ENCODE assay signal across 32 mouse cellular contexts in the genomic region with DNA sequence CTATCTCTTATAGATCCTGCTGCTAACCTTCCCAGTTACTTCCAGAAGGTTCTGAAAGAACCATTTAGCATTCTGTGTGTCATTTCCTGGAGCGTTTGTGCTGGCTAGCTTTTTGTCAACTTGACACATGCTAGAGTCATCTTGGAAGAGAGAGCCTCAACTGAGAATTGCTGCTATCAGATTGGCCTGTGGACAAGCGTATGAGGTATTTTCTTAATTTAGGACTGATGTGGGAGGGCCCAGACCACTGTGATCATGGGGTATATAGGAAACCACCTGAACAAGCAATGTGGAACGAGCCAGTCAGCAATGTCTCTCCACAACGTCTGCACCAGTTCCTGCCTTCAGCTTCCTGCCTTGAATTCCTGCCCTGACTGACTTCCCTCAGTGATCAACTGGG. TPM values are rescaled to one million over a fixed set of nuclear protein-coding genes. Genes with fewer than 3 reads are reported as not detected.
DNase-seq lines count a peak whose midpoint lies in the region; ATAC-seq and TF ChIP-seq lines count a peak whose summit lies in the region.
"Had no signal": no experiment of that assay in that cellular context is flagged by ENCODE, and none has a peak within 500 bp of the region (broad histone marks: within the 10 kb centered on the region; RNA-seq: fewer than 3 reads in every experiment).

No protein-coding gene starts in this region.

- no peak for TF ChIP-seq CTCF in heart, adult 2 months (IDR thresholded peaks at IDR 0.05)
- no peak for TF ChIP-seq CTCF in heart, postnatal 0 days (IDR thresholded peaks at IDR 0.05; ENCODE audit: low read depth)

- no peak; the same call in 1 of the 2 replicates for TF ChIP-seq POLR2A in heart, adult 2 months (IDR thresholded peaks at IDR 0.05; ENCODE audit: insufficient read depth, low read depth, low read length)

- H3K27me3 ChIP-seq in heart, adult 2 months (ENCODE audit: control insufficient read depth, insufficient read depth, low read length), result no peaks in the 10 kb centered on the region
- no peaks in the 10 kb centered on the region for H3K27me3 ChIP-seq in heart, embryonic 11.5 days (ENCODE audit: control insufficient read depth, insufficient read depth, low read length)
- 0 out of 2 replicates have a peak, but pooled peaks cover 2% of the 10 kb centered on the region for H3K27me3 ChIP-seq in heart, postnatal 0 days (ENCODE audit: control insufficient read depth, insufficient read depth, low read length)
- no peaks in the 10 kb centered on the region for H3K27me3 ChIP-seq in hindbrain, embryonic 11.5 days (ENCODE audit: control insufficient read depth, insufficient read depth, low read length)
- H3K27me3 ChIP-seq: heart, embryonic 15.5 days had no signal

- peaks cover 1% of the 10 kb centered on the region; the same call in 1 of the 2 replicates for H3K4me1 ChIP-seq in heart, adult 2 months (ENCODE audit: control insufficient read depth, insufficient read depth, low read length)
- H3K4me1 ChIP-seq in heart, embryonic 11.5 days (ENCODE audit: control insufficient read depth, insufficient read depth, low read length), result no peaks in the 10 kb centered on the region
- H3K4me1 ChIP-seq in heart, postnatal 0 days (ENCODE audit: control insufficient read depth, insufficient read depth), result no peaks in the 10 kb centered on the region
- no peaks in the 10 kb centered on the region for H3K4me1 ChIP-seq in hindbrain, embryonic 11.5 days (replicated peaks; ENCODE audit: control insufficient read depth, insufficient read depth, low read length)
- H3K4me1 ChIP-seq: embryonic facial prominence, embryonic 10.5 days; embryonic facial prominence, embryonic 13.5 days; forebrain, embryonic 10.5 days; forebrain, embryonic 13.5 days; heart, embryonic 15.5 days; hindbrain, embryonic 10.5 days had no signal

- TF ChIP-seq EP300 in heart, adult 2 months (IDR thresholded peaks at IDR 0.05; ENCODE audit: insufficient read depth, low read depth, low read length), result 0 out of 2 replicates have a peak, but pooled peaks have one; percentile 13
- TF ChIP-seq EP300 in heart, postnatal 0 days (IDR thresholded peaks at IDR 0.05; ENCODE audit: low read depth), result no peak

- DNase-seq in heart, adult 2 months, result peak in 1 of 2 experiments; percentile 37
- DNase-seq in heart, postnatal 0 days (ENCODE audit: low spot score), result no peak
- DNase-seq in heart, postnatal 14 days, result no peak
- peak; percentile 45 for DNase-seq in NIH3T3 (ENCODE audit: low read depth)
- peak; percentile 19 for DNase-seq in heart, postnatal 4 days
- no peak for DNase-seq in hindbrain, embryonic 11.5 days (ENCODE audit: low spot score)
- no peak for DNase-seq in thymus, postnatal 36 days
- DNase-seq: adrenal gland, adult 2 months; adrenal gland, postnatal 14 days; B cell, adult 2 months; cerebellum, adult 11-12 months; cerebellum, adult 8-10 months; cerebellum, postnatal 10 days; cerebellum, postnatal 36 days; embryo, embryonic 11 days; gastrocnemius, postnatal 10 days; gastrocnemius, postnatal 36 days; kidney, adult 18-20 months; kidney, adult 9 months had no signal

- no peaks in the 10 kb centered on the region for H3K79me2 ChIP-seq in heart, adult 2 months (replicated peaks; ENCODE audit: control insufficient read depth, insufficient read depth, low read length)

- H3K4me3 ChIP-seq in heart, adult 2 months, result no peak overlapping the region
- H3K4me3 ChIP-seq in heart, embryonic 11.5 days (ENCODE audit: low read depth, low read length), result no peak overlapping the region
- H3K4me3 ChIP-seq in heart, postnatal 0 days (ENCODE audit: low read depth, low read length), result no peak overlapping the region
- H3K4me3 ChIP-seq in hindbrain, embryonic 11.5 days (ENCODE audit: low read depth, low read length), result no peak overlapping the region
- H3K4me3 ChIP-seq: embryonic facial prominence, embryonic 10.5 days; embryonic facial prominence, embryonic 13.5 days; forebrain, embryonic 10.5 days; forebrain, embryonic 13.5 days; heart, embryonic 15.5 days; hindbrain, embryonic 10.5 days had no signal

- intact Hi-C loops in heart, adult 2 months (cut with DNase I), result no loop called here
- intact Hi-C loops in heart, postnatal 14 days (cut with DNase I), result no loop called here

- no peaks in the 10 kb centered on the region for H3K9me3 ChIP-seq in heart, embryonic 11.5 days (replicated peaks; ENCODE audit: control insufficient read depth, low read length)
- H3K9me3 ChIP-seq in heart, postnatal 0 days (replicated peaks; ENCODE audit: control insufficient read depth, low read length), result no peaks in the 10 kb centered on the region
- H3K9me3 ChIP-seq in hindbrain, embryonic 11.5 days (ENCODE audit: control insufficient read depth, low read length), result no peaks in the 10 kb centered on the region
- H3K9me3 ChIP-seq: embryonic facial prominence, embryonic 10.5 days; embryonic facial prominence, embryonic 13.5 days; forebrain, embryonic 13.5 days; G1E; heart, embryonic 15.5 days; hindbrain, embryonic 10.5 days had no signal

- 23% methylated on average over 4 of the region's 4 CpGs for WGBS in heart, adult 2 months
- WGBS in heart, embryonic 11.5 days (ENCODE audit: insufficient replicate concordance), result 62% methylated on average over 4 of the region's 4 CpGs
- 33% methylated on average over 4 of the region's 4 CpGs for WGBS in heart, postnatal 0 days
- 83% methylated on average over 4 of the region's 4 CpGs for WGBS in hindbrain, embryonic 11.5 days

- ATAC-seq in heart, embryonic 11.5 days (replicated peaks; ENCODE audit: insufficient number of reproducible peaks, low FRiP score, low TSS enrichment), result no peak
- peak; percentile 67 for ATAC-seq in heart, postnatal 0 days (ENCODE audit: insufficient read depth, low read depth)
- ATAC-seq in hindbrain, embryonic 11.5 days (ENCODE audit: low FRiP score), result no peak
- ATAC-seq: forebrain, embryonic 13.5 days; forebrain, embryonic 16.5 days; hindbrain, postnatal 0 days; inflammation-experienced regulatory T-cells, adult 6 months; intestine, embryonic 16.5 days had no signal

- no peak overlapping the region for H3K9ac ChIP-seq in heart, adult 2 months (ENCODE audit: low read depth, low read length)
- H3K9ac ChIP-seq in heart, embryonic 11.5 days (ENCODE audit: low read depth, low read length), result no peak overlapping the region
- H3K9ac ChIP-seq in heart, postnatal 0 days (replicated peaks; ENCODE audit: low read depth, low read length), result no peak overlapping the region
- H3K9ac ChIP-seq in hindbrain, embryonic 11.5 days (ENCODE audit: low read depth, low read length), result no peak overlapping the region
- H3K9ac ChIP-seq: embryonic facial prominence, embryonic 13.5 days; forebrain, embryonic 13.5 days; heart, embryonic 15.5 days; hindbrain, embryonic 14.5 days had no signal

- H3K36me3 ChIP-seq in heart, adult 2 months (ENCODE audit: control insufficient read depth, insufficient read depth, low read length), result no peaks in the 10 kb centered on the region
- H3K36me3 ChIP-seq in heart, embryonic 11.5 days (ENCODE audit: control insufficient read depth, insufficient read depth, low read length), result no peaks in the 10 kb centered on the region
- no peaks in the 10 kb centered on the region for H3K36me3 ChIP-seq in heart, postnatal 0 days (replicated peaks; ENCODE audit: control insufficient read depth, insufficient read depth, low read length)
- no peaks in the 10 kb centered on the region for H3K36me3 ChIP-seq in hindbrain, embryonic 11.5 days (ENCODE audit: control insufficient read depth, insufficient read depth, low read length)
- H3K36me3 ChIP-seq: embryonic facial prominence, embryonic 10.5 days; embryonic facial prominence, embryonic 13.5 days; forebrain, embryonic 10.5 days; G1E; heart, embryonic 15.5 days; hindbrain, embryonic 10.5 days had no signal

- no peak overlapping the region for H3K4me2 ChIP-seq in heart, embryonic 11.5 days
- H3K4me2 ChIP-seq in heart, postnatal 0 days (ENCODE audit: low read depth, low read length), result no peak overlapping the region
- no peak overlapping the region for H3K4me2 ChIP-seq in hindbrain, embryonic 11.5 days (replicated peaks; ENCODE audit: low read depth, low read length)
- H3K4me2 ChIP-seq: embryonic facial prominence, embryonic 13.5 days; forebrain, embryonic 13.5 days; heart, embryonic 15.5 days; hindbrain, embryonic 14.5 days had no signal

- peak overlapping the region; percentile 65 for H3K27ac ChIP-seq in heart, adult 2 months
- H3K27ac ChIP-seq in heart, embryonic 11.5 days (ENCODE audit: low read depth, low read length), result no peak overlapping the region
- H3K27ac ChIP-seq in heart, postnatal 0 days (ENCODE audit: low read depth), result no peak overlapping the region
- no peak overlapping the region for H3K27ac ChIP-seq in hindbrain, embryonic 11.5 days (ENCODE audit: low read depth, low read length)
- H3K27ac ChIP-seq: embryonic facial prominence, embryonic 10.5 days; embryonic facial prominence, embryonic 13.5 days; forebrain, embryonic 10.5 days; forebrain, embryonic 13.5 days; heart, embryonic 15.5 days; hindbrain, embryonic 10.5 days; hindbrain, embryonic 14.5 days; hindbrain, postnatal 0 days had no signal

RNA-seq across cellular contexts. Expression of a gene that starts 10.8 kb away (rescaled TPM):
- 10 to 100 TPM; 26.5 to 29.1 TPM for total RNA-seq in heart, adult 2 months (2021)
- 6.8 and 7.8 TPM in 2 replicates for polyA plus RNA-seq in heart, adult 2 months (2012; rRNA removed)
- 6.0 and 6.3 TPM in 2 replicates for polyA plus RNA-seq in heart, embryonic 11.5 days (2014; fragmentation: Nextera tagmentation; extraction: Ambion mirVana)
- 0.08 and 0.11 TPM in 2 replicates for total RNA-seq in heart, postnatal 0 days (2014; rRNA removed; ENCODE audit: low replicate concordance)
- polyA plus RNA-seq in heart, postnatal 0 days (2015; fragmentation: Nextera tagmentation; extraction: Ambion mirVana), result 6.4 and 7.0 TPM in 2 replicates
- 10 to 100 TPM; 15.0 to 17.8 TPM for total RNA-seq in heart, postnatal 14 days (2021)
- total RNA-seq in heart, postnatal 4 days (2021), result 10 to 100 TPM in 1 of 2 experiments, 1 to 10 TPM in 1; 8.8 to 10.2 TPM
- 18.2 and 18.9 TPM in 2 replicates for polyA plus RNA-seq in hindbrain, embryonic 11.5 days (2014; fragmentation: Nextera tagmentation; extraction: Ambion mirVana)

RNA-seq across cellular contexts. Expression of a gene that starts 31.1 kb away (rescaled TPM):
- 10 to 100 TPM; 17.3 to 18.6 TPM for total RNA-seq in heart, adult 2 months (2021)
- 23.6 and 25.7 TPM in 2 replicates for polyA plus RNA-seq in heart, adult 2 months (2012; rRNA removed)
- polyA plus RNA-seq in heart, embryonic 11.5 days (2014; fragmentation: Nextera tagmentation; extraction: Ambion mirVana), result 2.3 and 3.2 TPM in 2 replicates
- 6.3 and 8.3 TPM in 2 replicates for total RNA-seq in heart, postnatal 0 days (2014; rRNA removed; ENCODE audit: low replicate concordance)
- polyA plus RNA-seq in heart, postnatal 0 days (2015; fragmentation: Nextera tagmentation; extraction: Ambion mirVana), result 4.2 and 5.1 TPM in 2 replicates
- total RNA-seq in heart, postnatal 14 days (2021), result 10 to 100 TPM; 17.5 to 20.6 TPM
- total RNA-seq in heart, postnatal 4 days (2021), result 10 to 100 TPM in 1 of 2 experiments, 1 to 10 TPM in 1; 9.3 to 10.3 TPM
- polyA plus RNA-seq in hindbrain, embryonic 11.5 days (2014; fragmentation: Nextera tagmentation; extraction: Ambion mirVana), result 1.8 and 2.4 TPM in 2 replicates

RNA-seq across cellular contexts. Expression of a gene that starts 34.2 kb away (rescaled TPM):
- total RNA-seq in heart, adult 2 months (2021), result 10 to 100 TPM; 55.1 to 60.4 TPM
- polyA plus RNA-seq in heart, adult 2 months (2012; rRNA removed), result 26.7 and 44.5 TPM in 2 replicates
- polyA plus RNA-seq in heart, embryonic 11.5 days (2014; fragmentation: Nextera tagmentation; extraction: Ambion mirVana), result 206 and 210 TPM in 2 replicates
- 81.5 and 103 TPM in 2 replicates for total RNA-seq in heart, postnatal 0 days (2014; rRNA removed; ENCODE audit: low replicate concordance)
- polyA plus RNA-seq in heart, postnatal 0 days (2015; fragmentation: Nextera tagmentation; extraction: Ambion mirVana), result 98.7 and 105 TPM in 2 replicates
- 10 to 100 TPM; 59.1 to 60.5 TPM for total RNA-seq in heart, postnatal 14 days (2021)
- 10 to 100 TPM; 93.7 to 98.2 TPM for total RNA-seq in heart, postnatal 4 days (2021)
- 214 and 230 TPM in 2 replicates for polyA plus RNA-seq in hindbrain, embryonic 11.5 days (2014; fragmentation: Nextera tagmentation; extraction: Ambion mirVana)

Comparison
In these comparisons a context has a peak if more than half of its experiments do, and no peak if none do; other contexts are left out.
1. DNase-seq: peak in NIH3T3 (single experiment) and heart, postnatal 4 days (single experiment); none in heart, postnatal 0 days (single experiment), heart, postnatal 14 days (0 of 2), hindbrain, embryonic 11.5 days (single experiment) and thymus, postnatal 36 days (0 of 2).